ENCODE assay signal across 19 mouse cellular contexts in genomic region chr19:41360459-41360858, GRCm38 (mm10). TPM values are rescaled to one million over a fixed set of nuclear protein-coding genes. Genes with fewer than 3 reads are reported as not detected.
DNase-seq lines count a peak whose midpoint lies in the region; ATAC-seq lines count a peak whose summit lies in the region.
"Had no signal": no experiment of that assay in that cellular context is flagged by ENCODE, and none has a peak within 500 bp of the region (broad histone marks: within the 10 kb centered on the region; RNA-seq: fewer than 3 reads in every experiment).

No protein-coding gene starts in this region.

- no peaks in the 10 kb centered on the region for H3K4me1 ChIP-seq in heart, embryonic 11.5 days (ENCODE audit: control insufficient read depth, insufficient read depth, low read length)
- H3K4me1 ChIP-seq: embryonic facial prominence, embryonic 12.5 days; forebrain, embryonic 12.5 days; heart, embryonic 15.5 days; hindbrain, embryonic 15.5 days had no signal

- 0 out of 2 replicates have a peak, but pooled peaks have one; percentile 19 for ATAC-seq in erythroid progenitor cell, adult 5-6 weeks (replicated peaks; ENCODE audit: low FRiP score, poor library complexity, severe bottlenecking)
- ATAC-seq in megakaryocyte progenitor cell, adult 5-6 weeks (replicated peaks; ENCODE audit: poor library complexity), result peak; percentile 58
- no peak for ATAC-seq in heart, embryonic 11.5 days (replicated peaks; ENCODE audit: insufficient number of reproducible peaks, low FRiP score, low TSS enrichment)

- no peaks in the 10 kb centered on the region for H3K9me3 ChIP-seq in heart, embryonic 11.5 days (replicated peaks; ENCODE audit: control insufficient read depth, low read length)
- H3K9me3 ChIP-seq: embryonic facial prominence, embryonic 12.5 days; forebrain, embryonic 12.5 days; heart, embryonic 15.5 days; hindbrain, embryonic 15.5 days; liver, embryonic 15.5 days had no signal

- 0% methylated on average over 2 of the region's 2 CpGs for WGBS in heart, embryonic 11.5 days (ENCODE audit: insufficient replicate concordance)

- H3K36me3 ChIP-seq in heart, embryonic 11.5 days (ENCODE audit: control insufficient read depth, insufficient read depth, low read length), result no peaks in the 10 kb centered on the region
- H3K36me3 ChIP-seq: embryonic facial prominence, embryonic 12.5 days; forebrain, embryonic 12.5 days; heart, embryonic 15.5 days; hindbrain, embryonic 15.5 days; liver, embryonic 15.5 days had no signal

- DNase-seq in 3T3-L1 (ENCODE audit: low read depth, low spot score) (peak; percentile 14), ES-CJ7 (ENCODE audit: low read depth, low spot score) (peak; percentile 14)
- DNase-seq in spleen, postnatal 4 days (ENCODE audit: low spot score in 2 of 2), result no peak
- no peak for DNase-seq in layer of hippocampus, postnatal 14 days (ENCODE audit: low spot score in 2 of 2)
- no peak for DNase-seq in heart, adult 8-10 months (ENCODE audit: low spot score)
- DNase-seq: cerebellum, adult 8-10 months; gastrocnemius, postnatal 10 days; kidney, adult 8-10 months; lung, postnatal 36 days; spleen, adult 18-20 months had no signal

- H3K4me2 ChIP-seq in heart, embryonic 11.5 days, result no peak overlapping the region
- H3K4me2 ChIP-seq: embryonic facial prominence, embryonic 12.5 days; forebrain, embryonic 12.5 days; heart, embryonic 15.5 days; hindbrain, embryonic 15.5 days; liver, embryonic 15.5 days had no signal

- no peak overlapping the region for H3K4me3 ChIP-seq in heart, embryonic 11.5 days (ENCODE audit: low read depth, low read length)
- H3K4me3 ChIP-seq: embryonic facial prominence, embryonic 12.5 days; forebrain, embryonic 12.5 days; heart, embryonic 15.5 days; hindbrain, embryonic 15.5 days; layer of hippocampus, adult 2 months; liver, embryonic 15.5 days had no signal

- H3K27me3 ChIP-seq in heart, embryonic 11.5 days (ENCODE audit: control insufficient read depth, insufficient read depth, low read length), result no peaks in the 10 kb centered on the region
- H3K27me3 ChIP-seq: embryonic facial prominence, embryonic 12.5 days; forebrain, embryonic 12.5 days; heart, embryonic 15.5 days; hindbrain, embryonic 15.5 days; liver, embryonic 15.5 days had no signal

- no peak overlapping the region for H3K9ac ChIP-seq in heart, embryonic 11.5 days (ENCODE audit: low read depth, low read length)
- H3K9ac ChIP-seq: embryonic facial prominence, embryonic 12.5 days; forebrain, embryonic 12.5 days; heart, embryonic 15.5 days; hindbrain, embryonic 15.5 days; liver, embryonic 15.5 days had no signal

- no peak overlapping the region for H3K27ac ChIP-seq in heart, embryonic 11.5 days (ENCODE audit: low read depth, low read length)
- H3K27ac ChIP-seq: embryonic facial prominence, embryonic 12.5 days; forebrain, embryonic 12.5 days; heart, embryonic 15.5 days; hindbrain, embryonic 15.5 days; layer of hippocampus, adult 2 months; liver, embryonic 15.5 days had no signal

RNA-seq across cellular contexts. Expression of gene Pik3ap1, which starts 24.4 kb away (rescaled TPM):
- 13.8 and 15.9 TPM in 2 replicates for total RNA-seq in erythroid progenitor cell, adult 5-6 weeks (2015; ENCODE audit: low replicate concordance)
- total RNA-seq in erythroid progenitor cell, adult 5-6 weeks (2017; ENCODE audit: low replicate concordance), result 9.6 and 11.8 TPM in 2 replicates
- 26.5 and 30.5 TPM in 2 replicates for total RNA-seq in megakaryocyte progenitor cell, adult 5-6 weeks (2015)
- 23.5 and 24.4 TPM in 2 replicates for total RNA-seq in megakaryocyte progenitor cell, adult 5-6 weeks (2017)
- 1 to 10 TPM; 1.7 to 2.2 TPM for total RNA-seq in layer of hippocampus, postnatal 14 days (2021)
- 1 to 10 TPM; 1.1 to 1.7 (median 1.5) TPM for total RNA-seq in heart, adult 8-10 months (2022)
- polyA plus RNA-seq in heart, embryonic 11.5 days (2014; fragmentation: Nextera tagmentation; extraction: Ambion mirVana), result 1.3 TPM in 2 replicates

Comparison
In these comparisons a context has a peak if more than half of its experiments do, and no peak if none do; other contexts are left out.
1. DNase-seq: peak in 3T3-L1 (single experiment) and ES-CJ7 (single experiment); none in spleen, postnatal 4 days (0 of 2), layer of hippocampus, postnatal 14 days (0 of 2) and heart, adult 8-10 months (single experiment).